Mouse (Mus musculus) heart, adult 11 months (tissue): ENCODE measurements at regions not wholly inside any gene's neighbourhood (a gene's known extent, or its start where the extent isn't known, plus 50 kb on each side); places are given as distances from the start of the nearest gene placed in this dataset.
A peak's percentile ranks its signal among the peaks of the same experiment; 100 is the strongest.
"Not testable (repeated sequence)": the region's sequence is repeated elsewhere in the genome, so short reads cannot be mapped to it uniquely, and the experiment has no call there.

Experiments
- DNase-seq: peaks from one replicate; pipeline ENCODE4 v3.0.0; 2022

DNA sequence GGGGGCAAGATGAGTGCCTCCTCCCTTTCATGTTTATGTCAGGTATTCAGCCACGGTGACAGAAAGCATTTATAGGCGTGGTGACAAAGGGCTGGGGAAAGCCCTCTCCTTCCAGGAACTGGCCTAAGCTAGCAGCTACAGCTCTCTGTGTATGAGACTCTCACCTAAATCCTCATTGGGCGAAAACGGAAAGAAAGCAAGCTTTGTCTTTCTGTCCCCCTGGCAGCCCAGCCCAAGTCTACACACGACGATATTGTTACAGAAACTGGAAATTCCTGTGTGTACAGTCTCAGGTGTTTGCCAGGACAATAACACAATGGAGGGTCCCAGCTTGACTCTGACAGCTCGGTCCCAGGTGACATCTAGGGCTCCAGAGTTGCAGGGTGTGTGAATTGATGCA, 60.0 kb downstream of the Dact2 start:
- peak; percentile 60 for DNase-seq

DNA sequence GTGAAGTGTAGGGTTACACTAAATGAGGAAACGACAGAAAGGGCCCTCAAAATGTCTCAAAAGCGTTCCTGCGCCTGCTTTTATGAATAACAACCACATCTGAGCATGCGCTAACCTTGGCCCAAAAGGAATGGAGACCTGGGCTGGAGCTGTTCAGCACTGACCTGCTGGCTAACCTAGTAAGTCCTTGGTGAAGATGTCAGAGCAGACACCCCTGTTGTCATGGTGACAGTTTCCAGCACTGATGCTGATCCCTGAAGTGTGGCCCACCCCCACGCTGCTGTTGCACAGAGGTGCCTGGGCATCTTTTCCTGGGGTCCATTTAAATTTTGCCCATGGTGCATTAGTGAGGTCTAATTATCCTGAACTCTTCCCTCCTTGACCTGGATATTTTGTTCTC, 62.4 kb downstream of the Dact2 start:
- no peak for DNase-seq

DNA sequence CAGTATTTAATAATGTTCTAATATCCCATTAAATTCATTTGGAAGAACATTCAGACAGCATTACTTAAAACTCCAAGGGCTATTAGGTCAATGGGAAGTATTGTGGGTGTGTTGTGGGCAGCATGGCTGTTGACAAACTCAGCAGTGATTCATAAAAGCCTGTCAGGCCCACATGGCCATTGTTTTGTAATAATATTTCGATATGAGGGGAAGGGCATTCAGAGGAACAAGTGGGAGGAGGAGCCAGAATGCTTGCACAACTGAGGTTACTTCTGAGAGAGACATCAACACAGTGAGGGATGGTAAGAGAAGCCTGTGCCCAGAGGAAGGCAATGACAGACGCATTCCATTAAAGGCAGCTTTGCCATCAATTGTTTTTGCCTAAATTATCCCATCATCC, 63.8 kb downstream of the Dact2 start:
- DNase-seq, result no peak

DNA sequence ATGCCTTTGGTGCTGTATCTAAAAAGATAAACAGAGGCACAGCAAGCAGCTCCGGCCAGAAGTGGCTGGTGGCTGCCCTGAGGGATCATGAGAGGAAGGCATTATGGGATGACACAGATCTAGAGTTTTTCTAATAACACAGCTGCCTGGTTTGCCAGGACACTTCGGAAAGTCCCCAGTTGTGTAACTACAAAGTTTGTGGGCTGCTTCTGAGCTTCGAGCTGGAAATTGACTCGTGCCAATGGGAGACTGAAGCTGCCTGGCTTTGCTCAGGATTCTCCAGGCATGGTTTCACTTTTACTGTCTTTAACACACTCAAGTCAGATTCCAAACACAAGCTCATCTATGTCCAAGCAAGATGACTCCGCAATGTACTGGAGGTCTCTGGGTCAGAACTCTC, 65.2 kb downstream of the Dact2 start:
- peak; percentile 89 for DNase-seq

DNA sequence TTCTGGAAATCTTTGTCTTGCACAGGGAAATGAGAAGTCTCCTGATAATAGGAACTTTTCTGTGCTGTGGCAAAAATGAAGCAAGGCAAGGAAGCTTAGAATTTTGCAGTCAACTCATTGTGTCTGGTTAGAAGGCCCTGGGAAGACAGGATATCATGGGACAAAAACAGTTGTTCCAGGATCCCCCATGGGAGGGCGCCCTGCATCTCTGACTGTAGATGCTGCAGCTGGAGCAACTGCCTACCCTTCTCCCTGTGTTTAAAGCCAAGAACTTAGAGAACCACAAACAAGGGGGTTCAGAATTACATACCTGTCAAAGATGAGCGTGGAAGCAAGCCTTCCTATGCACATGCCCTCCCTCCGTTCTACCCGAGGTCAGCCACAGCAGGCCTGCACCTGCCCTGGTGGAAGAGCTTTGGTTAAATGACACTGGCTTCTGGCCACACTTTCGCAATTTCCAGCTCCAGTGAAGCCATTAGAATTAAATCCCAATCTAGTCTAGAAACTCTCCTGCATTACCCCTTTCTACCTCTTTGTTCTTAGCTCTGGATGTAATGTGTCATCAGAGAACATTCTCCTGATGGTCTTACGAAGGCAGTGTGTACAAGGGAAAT, 67.3 kb downstream of the Dact2 start:
- peak; percentile 92 for DNase-seq

DNA sequence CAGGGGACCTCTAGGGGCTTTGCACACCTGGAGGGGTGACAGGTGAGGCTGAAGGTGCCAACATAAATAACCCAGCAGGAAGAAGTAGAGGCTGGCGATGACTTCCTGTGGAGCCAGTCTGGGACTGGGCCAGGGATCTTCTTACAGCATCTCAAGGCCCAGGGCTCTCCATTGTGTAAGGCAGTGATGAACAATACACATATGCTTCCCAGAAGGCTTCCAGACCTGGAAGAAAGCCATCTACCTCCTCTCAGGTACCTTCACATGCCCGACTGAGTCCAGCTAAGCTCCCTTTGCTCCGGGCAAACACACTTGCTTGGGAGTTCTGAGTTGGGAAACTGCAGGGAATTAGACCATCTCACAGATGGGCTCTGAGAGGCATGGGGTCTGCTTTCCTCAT, 69.5 kb downstream of the Dact2 start:
- DNase-seq, result no peak

DNA sequence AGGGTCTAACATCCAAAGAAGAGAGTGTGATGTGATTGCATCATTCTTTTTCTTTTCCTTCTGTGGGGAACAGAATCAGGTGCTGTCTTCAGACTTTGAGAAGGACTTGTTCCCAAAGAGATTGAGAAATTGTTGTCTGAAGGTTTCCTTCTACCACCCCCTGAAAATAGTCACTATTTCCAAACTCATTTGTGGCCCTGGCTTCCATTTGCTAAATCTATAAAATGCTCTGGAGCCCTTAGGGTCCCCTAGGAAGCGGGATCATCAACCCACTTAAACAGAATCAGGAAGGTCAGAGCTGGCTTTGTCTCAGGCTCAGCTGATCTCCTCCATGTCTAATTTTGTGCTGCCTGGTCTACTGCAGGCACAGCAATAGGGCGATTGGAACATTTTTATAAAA, 70.1 kb downstream of the Dact2 start:
- no peak for DNase-seq

DNA sequence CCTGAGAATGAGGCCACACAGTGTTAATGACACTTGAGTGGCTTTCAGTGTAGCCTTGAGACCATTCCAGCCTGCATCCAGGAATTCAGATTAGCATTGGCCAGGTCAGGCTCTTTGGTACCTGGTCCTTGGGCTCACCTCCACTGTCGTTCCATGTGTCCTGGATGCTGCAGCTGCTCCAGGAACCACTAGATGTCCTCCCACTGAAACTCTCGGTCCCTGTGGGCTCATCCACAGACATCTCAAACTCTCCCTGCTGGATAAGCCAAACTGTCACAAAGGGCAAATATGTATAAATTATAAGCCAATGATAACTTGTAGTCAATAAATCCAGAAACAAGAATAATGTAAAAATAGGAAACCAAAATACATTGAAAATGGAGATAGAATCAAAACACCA, 67.7 kb upstream of the Gm7358 start:
- not testable (repeated sequence) for DNase-seq

DNA sequence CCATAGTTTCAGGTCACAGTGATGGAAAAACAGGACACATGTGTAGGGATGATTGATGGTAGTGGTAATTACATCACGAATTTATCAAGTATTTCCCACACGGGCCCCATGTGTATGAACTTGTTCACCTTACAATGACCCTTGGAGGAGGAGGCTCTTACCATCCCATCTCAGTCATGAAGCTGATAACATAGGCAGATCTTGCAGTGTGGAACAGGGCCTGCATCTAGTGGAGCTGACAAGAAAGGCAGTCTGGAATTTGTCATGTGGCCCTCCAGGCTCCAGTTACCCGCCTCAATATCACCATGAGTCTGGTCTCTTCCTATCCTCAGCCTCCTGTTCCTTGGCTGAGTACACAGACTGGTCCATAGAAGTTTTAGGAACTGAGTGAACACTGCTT, 59.5 kb upstream of the Gm7358 start:
- peak; percentile 28 for DNase-seq

DNA sequence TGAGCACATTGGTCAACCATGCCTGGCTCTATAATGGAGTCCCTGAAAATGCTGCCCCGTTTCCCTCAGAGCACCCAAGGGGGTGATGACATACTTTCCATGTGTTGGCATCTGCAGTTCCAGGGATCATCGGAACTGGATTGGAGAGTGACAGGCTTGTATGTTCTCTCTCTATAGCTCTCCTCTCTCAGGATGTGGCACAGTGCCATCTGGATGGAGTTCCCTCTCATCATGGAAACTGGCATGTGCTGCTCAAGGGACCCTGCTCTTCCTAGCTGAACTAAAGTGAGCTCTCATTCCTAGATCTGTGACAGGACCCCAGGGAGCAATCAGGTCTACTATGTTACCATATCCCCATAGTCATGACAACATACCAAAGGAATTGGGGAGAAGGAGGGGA, 56.9 kb upstream of the Gm7358 start:
- DNase-seq, result no peak

DNA sequence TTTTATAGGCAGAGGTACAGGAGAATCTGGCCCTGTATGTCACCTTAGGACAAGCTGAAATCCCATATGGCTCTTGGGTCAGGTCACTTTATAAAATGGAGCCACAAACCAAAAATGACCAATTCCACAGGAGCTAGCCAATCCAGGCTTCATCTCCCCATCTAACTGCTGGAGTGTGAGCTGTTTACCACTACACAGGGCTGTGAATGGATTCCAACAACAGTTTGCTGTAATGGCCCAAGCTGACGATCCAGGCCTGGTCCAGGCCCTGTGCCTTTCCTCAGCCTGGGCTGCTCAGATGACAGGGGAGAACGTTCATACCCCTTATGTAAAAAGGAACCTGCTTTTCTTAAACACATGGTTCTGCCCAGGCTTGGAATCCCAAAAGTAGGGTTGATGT, 55.5 kb upstream of the Gm7358 start:
- peak; percentile 64 for DNase-seq

DNA sequence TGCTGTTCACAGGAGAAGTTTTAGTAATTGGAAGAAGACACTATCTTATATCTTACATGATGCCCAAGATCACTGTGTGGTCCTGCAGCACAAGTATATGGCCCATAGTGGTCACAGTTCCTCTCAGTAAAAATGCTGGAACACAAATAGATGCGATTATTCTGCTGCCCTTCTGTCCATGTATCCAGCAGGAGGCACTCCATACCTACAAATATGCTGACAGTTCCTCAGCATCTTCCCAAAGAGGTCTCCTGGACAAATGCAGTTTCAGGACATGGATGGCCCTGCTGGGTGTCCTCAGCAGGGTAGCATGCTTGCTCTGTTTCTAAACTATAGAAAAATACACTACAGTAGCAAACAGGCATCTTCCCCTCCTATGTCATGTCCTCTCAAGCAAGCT, 52.4 kb upstream of the Gm7358 start:
- DNase-seq, result peak; percentile 37
